Mouse (Mus musculus): ENCODE measurements around the gene Irf4.

DNA sequence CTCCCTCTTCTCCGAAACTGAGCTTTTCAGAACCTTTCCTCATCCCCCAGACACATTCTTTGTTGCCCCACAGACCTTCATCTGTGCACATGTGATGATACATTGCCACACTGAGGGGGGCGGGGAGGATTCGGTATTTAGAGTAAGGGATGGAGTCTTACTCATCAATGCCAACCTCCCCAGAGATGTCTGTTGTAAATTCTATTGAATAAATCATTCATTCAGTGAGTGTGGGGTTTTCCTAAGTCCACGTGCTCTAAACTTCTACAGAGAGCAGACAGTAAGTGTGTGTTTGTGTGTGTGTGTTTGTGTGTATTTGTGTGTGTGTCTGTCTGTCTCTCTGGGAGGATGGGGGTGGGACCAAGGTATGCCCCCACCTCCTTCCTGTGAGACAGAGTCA is 22.1 kb upstream of the Irf4 start:
- no peak for TF ChIP-seq MYOG (IDR thresholded peaks at IDR 0.05; ENCODE audit: control insufficient read depth in 1 of 3, insufficient read depth in 1 of 3, insufficient read length in 2 of 3, low read depth in 2 of 3)
- TF ChIP-seq POLR2A (IDR thresholded peaks at IDR 0.05; ENCODE audit: insufficient read length, low read depth): no peak
